Mouse (Mus musculus): ENCODE results near the gene Tbc1d17.

Tbc1d17 gene

DNA sequence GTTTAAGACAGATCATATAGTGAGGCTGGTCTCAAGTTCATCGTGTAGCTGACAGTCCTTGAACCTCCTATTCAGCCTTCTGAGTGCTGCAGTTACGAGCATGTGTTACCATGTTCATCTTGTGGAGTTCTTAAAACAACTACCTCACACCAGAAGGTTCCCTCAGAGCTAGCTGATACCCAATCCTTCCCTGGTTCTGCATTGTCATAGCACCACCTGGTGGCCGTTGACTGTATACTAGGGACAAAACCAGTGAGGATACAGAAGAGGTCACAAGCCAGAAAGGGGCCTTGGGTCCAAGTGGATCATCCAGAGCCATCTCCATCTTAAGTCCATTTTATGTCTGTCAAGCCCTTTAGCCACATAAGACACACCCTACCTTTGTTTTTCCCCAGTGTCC lies 24.0 kb downstream of the Tbc1d17 start:
- DNase-seq (ENCODE audit: low spot score in 2 of 2) = peak; percentile 57 to 72

DNA sequence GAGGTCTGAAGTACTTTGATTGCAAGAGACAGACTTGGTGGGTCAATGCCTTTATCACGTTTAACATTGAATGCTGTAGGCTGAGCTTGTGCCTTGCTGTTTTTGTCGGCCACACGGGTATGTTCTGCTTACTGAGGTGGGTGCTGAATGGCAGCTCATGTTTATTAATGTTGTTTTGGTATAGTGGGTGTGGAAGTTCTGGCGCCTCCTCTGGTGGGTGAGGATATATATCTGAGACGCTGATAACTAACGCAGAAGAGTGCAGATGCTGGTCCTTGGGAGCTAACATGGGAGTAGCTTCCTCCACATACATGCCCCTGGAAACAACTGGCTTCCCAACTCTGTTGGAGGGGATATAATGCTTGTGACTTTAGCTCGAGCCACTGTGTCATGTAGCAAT lies 25.5 kb downstream of the Tbc1d17 start:
- DNase-seq (ENCODE audit: low spot score in 2 of 2) = no peak

DNA sequence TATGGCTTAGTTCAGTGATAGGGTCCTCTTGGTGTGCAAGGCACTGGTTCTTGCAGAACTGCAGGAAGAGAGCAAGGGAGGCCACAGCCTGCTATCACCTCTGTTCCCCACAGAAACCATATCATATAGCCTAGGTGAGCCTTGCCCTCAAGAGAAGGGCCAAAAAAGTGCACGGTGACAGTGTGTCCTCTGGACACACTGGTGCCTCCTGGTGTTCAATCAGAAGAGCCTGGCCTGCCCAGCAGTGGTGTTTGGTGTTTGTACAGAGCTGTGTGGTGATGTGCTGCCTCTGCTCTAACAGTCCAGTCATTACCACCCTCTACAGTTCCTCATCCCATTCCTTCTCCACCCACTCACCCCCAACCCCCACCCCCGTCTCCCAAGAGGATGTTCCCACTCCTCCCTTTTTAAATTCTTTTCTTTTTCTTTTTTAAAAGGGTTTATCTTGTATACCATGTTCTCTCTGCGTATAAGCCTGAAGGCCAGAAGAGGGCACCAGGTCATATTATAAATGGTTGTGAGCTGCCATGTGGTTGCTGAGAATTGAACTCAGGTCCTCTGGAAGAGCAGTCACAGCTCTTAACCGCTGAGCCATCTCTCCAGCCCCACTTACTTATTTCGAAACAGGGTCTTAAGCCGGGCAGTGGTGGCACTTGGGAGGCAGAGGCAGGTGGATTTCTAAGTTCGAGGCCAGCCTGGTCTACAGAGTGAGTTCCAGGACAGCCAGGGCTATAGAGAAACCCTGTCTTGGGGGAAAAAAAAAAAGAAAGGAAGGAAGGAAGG lies 27.0 kb downstream of the Tbc1d17 start:
- no peak for DNase-seq (ENCODE audit: low spot score in 2 of 2)

DNA sequence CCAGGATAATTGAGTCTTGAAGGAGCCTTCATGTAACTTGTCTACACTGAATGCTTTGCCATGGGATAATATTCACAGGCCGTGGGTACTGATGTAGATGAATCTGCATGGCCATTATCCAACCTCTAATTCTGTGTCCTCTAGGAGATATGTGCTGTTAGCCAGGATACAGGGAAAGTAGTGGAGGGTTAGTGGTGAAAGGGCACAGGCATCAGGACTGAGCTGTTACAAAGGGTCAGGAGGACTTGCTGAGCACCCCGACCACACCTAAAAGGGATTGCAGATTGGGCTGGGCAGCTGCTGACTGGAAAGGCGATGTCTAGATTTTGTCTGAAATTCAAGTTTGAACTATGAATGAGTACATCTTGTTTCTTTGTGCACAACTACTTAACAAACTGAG lies 28.4 kb downstream of the Tbc1d17 start:
- DNase-seq (ENCODE audit: low spot score in 2 of 2) = no peak

DNA sequence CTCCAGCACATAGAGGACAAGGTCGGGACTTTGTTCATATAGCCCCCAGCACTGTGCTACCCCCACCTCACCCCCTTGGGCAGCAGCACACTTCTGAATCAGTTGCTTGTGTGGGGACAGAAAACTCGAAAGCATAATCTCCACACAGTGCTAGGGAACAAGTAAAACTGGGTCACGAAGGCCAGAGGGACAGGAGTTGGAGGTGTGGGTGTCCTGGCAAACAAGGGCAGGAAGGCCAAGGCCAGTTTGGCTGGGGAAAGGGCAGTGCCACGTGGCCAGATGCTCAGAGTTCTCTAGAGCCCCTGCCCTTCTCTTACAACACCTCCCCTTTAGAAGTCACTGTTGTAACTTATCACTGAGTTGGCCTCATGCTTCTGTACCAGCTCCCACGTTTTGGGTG lies 29.0 kb downstream of the Tbc1d17 start:
- no peak for DNase-seq (ENCODE audit: low spot score in 2 of 2)

DNA sequence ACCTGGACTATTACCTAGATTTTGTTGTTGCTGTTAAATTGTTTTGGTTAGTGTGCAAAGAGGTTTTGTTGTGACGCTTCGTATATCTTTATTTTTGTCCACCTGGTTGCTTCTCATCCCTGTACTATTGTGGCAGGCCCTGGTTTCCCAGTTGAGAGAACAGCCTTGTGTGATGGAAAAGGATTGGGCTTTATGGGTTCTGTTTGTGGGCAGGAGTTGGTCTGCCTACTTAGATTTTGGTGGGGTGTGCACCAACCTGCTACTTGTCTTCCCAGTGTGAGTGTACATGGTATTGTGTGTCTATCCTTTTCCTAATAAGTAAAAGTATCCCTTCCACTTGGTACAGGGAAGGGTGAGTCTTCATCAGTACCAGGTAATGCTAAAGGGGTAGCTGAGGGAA lies 29.5 kb downstream of the Tbc1d17 start:
- no peak for DNase-seq (ENCODE audit: low spot score in 2 of 2)

DNA sequence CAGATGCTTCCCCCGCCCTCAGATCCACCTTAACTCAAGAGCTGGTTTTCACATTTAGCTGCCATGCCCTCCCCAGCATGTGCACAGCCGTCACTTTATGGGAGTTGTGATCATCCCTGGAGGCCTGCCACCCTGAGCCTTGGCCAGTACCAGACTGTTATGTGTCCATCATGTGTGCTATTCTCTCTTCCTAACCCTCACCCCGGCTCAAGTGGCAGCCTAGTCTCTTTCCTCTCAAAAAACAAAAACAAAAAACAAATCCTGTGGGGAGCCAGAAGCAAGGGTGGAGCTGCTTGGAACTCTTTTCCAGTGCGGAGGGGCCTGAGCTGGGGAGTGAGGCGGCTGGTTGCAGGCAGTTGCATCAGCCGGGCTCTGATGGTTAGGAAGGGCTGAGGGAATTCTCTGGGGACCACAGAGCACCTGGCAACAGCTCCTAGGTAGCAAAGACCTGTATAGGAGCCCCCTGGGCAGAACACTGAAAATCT lies 30.1 kb downstream of the Tbc1d17 start:
- peak in 1 of 2 experiments; percentile 60 for DNase-seq (ENCODE audit: low spot score in 2 of 2)

DNA sequence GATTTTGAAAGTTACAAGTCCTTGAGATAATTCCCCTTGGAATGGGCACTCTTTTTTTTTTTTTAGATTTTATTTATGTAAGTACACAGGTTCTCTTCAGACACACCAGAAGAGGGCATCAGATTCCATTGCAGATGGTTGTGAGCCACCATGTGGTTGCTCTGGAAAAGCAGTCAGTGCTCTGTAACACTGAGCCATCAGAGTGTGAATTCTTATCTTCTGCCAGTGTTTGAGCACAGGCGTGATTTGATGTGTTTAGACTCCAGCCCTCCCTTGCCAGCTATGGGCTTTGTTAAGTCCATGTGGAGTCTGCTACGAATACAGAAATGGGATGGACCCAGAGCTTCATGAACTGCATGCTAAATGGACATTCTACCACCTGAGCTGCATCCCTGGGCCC lies 30.7 kb downstream of the Tbc1d17 start:
- DNase-seq (ENCODE audit: low spot score in 2 of 2) = no peak

DNA sequence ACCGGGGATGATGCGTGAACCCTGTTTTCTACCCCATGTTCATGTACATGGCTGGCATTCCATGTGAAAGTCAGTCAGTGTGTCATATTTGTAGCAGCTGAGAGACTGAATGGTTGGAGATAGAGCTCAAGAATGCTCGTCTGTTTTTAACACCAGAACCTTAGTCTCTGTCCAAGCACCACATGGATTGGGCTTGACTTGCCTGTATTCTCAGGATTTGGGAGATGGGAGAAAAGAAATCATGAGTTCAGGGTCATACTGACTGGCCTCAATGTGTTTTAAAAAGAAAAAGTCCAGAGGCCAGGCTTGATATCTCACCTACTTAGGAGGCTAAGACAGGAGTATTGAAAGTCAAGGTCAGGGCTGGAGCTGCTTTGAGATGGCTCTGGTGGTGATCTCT lies 31.4 kb downstream of the Tbc1d17 start:
- DNase-seq (ENCODE audit: low spot score in 2 of 2) = peak in 1 of 2 experiments; percentile 4

DNA sequence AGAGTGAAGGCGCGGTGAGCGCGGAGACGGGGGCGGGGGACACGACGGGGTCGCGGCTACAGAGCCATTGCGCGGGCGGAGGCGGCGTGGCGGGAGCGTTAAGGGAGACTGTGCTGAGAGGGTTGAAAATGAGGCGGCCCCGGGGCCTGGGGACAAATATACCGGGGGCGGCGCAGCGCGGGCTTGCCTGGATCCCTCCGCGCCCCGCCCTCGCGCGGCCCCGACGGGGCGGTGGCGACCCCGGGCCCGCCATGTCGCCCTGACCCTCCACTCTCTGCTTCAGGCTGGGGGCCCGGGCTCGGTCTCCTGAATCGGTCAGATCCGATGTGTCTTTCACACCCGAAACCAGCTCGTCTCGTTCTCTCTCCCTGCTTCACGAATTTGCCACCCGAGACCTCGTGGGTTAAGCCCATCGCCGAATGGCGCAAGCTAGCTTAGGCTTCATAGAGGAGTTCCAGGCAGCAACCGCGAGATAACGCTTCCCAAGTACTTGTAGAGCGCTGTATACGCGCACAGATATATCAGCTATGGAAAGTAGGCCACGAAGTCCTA lies 32.3 kb downstream of the Tbc1d17 start, which contains the start of gene Atf5:
TSS of gene Atf5 (minus strand) at position 189 of the 552 bp plus-strand sequence.
- DNase-seq (ENCODE audit: low spot score in 2 of 2) = peak in 1 of 2 experiments; percentile 64

DNA sequence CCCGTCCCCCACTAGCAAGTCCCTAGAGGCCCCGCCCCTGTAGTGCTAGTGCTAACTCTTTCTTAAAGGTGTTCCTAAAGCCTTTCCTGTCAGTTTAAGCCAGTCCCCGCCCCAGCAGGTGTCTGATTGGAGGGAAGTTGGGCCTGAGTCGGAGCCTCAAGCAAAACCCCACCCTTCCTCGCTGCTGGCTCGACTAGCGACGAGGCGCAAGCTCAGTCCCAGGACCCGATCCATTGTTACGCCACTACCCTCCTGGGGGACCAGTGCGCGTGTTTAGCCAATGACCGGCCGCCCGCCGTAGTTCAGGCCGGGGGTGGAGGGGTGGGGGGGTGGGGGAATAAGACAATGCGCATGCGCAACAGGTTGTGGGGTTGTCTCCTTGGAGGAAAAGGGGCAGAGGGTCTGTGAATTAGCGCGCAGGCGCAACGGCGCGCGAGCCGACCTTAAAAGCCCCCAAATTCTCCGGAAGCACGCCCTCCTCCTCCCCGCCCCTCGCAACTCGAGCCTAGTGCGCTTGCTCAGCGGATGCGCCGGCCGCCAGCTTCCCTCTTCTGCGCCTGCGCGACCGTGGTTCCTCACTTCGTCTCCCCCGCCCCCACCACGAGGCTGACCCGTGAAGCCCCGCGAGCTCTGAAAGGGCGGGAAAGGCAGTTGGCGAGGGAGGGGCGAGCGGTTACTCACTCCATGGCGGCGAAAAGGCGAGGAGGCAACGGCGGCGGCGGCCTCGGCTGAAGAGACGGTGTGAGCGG lies 33.0 kb downstream of the Tbc1d17 start, which contains the start of the genes Nup62 and Il4i1:
TSS of gene Nup62 (plus strand) at position 368 of the 749 bp plus-strand sequence.
TSS of gene Il4i1 (plus strand) at position 667 of the 749 bp plus-strand sequence.
- DNase-seq (ENCODE audit: low spot score in 2 of 2) = peak; percentile 99

DNA sequence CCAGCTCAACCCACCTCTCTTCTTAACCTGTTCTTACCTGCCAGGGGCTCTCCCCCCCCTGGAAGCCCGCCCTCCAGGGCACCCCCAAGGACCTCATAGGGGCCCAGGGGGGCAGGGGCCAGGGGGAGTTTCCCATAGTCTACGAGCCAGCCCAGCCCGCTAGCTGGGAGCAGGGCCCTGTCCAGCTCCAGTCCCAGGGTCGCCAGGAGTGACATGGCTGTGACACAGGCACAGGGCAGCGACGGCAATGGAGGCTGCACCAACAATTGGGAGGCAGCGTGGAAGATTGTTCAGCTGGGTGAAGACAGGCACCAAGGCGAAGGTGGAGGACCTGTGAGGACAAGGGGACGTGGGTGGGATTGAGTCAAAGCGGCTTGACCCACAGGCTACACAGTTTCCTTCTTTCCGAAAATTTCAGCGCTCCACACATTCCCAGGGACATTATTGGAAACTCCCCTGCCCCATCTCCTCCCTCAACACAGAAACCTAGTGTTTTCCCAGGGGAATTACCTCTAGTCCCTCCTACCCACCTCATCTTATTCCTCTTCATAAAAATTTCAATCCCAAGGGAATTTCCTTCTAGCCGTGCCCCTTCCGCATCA lies 33.8 kb downstream of the Tbc1d17 start:
- peak in 1 of 2 experiments; percentile 13 for DNase-seq (ENCODE audit: low spot score in 2 of 2)

DNA sequence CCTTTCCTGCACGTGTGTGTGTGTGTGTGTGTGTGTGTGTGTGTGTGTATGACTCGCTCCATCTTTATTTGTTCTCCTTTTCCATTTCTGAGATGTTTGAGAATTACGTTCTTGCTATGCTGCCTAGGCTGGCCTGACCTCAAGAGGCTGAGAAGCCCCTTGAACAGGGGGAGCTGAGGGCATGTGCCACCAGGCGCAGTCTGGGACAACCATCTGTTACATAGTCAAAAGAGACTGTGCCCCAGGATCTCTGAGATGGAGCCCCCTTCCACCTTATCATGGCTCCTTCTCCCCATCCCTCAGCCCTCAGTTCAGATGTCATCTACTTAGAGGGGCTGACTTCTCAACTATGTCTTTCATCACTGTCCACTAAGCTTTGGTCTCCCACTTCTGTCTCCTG lies 34.5 kb downstream of the Tbc1d17 start:
- no peak for DNase-seq (ENCODE audit: low spot score in 2 of 2)

DNA sequence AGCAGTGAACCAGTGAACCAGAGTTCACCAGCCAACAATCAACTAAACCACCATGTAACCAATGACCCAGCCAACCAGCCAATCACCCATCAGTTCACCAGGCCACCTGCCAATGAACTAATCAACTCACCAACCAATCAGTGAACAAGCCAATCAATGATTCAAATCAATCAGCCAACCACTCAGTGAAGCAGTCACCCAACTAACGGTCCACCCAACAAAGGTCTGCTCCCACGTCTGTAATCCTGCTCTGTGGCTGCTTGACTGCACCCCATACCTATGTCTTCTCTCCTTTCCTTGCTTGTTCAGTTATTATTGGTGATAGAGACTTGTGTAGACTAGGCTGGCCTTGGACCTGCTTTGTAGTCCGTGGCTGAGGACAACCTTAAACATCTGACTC lies 34.9 kb downstream of the Tbc1d17 start:
- DNase-seq (ENCODE audit: low spot score in 2 of 2) = no peak

DNA sequence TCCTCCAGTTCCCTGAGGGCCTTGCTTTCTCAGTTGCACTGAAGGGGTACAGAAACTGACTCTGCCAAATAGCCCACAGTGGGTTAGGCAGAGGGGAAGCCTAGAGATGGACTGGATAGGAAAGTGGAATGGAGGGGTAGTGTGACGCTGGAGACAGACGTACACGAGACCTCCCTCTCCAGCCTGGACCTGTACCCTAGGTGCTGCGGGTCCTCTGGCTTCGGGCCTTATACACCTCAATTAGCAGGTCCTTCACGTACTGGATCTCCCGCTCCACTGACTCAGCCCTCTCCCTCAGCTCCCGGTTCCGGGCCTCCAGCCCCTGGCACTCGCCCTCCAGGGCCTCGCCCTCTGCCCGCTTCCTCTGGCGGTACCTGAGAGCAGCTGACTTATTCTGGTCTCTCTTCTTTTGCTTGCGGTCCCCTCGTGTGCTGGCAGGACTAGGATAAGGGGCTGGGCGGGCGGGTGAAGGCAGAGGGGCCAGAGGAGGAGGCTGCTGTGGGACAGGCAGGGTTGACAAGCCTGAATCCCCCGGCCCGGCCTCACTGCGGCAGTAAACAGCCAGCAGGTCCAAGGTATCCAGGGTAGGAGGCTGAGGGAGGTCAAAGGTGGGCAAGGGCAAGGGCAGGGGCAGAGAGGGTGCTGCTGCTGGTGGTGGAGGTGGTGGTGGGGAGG lies 36.1 kb downstream of the Tbc1d17 start:
- DNase-seq (ENCODE audit: low spot score in 2 of 2) = no peak

DNA sequence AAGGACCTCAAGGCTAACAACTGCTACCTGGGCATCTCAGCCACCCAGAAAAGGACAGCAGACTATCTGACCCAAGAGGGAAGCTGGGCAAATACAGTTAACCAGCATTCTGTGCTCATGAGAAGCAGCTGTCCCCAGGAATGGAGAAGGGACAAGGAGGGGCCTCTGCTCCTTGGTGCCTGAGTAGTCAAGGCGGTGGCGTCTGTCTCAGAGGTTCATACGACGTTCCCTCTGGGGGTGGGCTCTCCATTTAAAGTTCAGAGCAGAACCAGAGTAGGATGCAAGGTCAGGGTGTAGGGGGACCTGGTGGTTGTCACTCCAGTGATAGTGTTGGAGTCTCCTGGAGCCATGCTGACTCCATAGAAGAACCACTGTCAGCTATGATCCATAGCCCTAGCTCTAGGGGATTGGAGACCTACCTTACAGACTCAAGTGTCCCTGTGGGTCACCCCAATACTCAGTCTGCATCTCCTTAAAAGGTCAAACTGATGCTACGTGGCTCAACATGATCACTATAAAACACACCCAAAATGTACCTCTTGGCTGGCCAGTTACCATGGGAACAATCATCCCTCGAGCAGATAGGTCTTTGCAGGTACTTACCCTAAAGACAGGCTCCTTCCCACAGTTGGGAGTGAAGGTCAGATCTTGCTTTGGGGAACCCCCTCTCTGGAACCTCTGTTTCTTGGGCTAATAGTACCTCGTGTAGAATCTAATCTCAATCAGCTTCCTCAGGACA lies 37.9 kb downstream of the Tbc1d17 start:
- no peak for DNase-seq (ENCODE audit: low spot score in 2 of 2)

DNA sequence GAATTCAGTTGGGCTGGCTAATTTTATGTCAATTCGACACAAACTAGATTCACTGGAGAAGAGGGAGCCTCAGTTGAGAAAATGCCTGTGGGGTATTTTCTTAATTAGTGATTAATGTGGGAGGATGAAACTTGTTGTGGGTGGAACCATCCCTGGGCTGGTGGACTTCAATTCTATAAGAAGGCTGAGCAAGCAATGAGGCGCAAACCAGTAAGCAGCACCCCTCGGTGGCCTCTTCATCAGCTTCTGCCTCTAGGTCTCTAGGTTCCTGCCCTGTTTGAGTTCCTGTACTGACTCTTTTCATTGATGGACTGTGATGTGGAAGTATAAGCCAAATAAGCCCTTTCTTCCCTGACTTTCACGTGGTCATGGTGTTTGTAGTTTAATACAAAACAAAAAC lies 38.5 kb downstream of the Tbc1d17 start:
- DNase-seq (ENCODE audit: low spot score in 2 of 2) = no peak

DNA sequence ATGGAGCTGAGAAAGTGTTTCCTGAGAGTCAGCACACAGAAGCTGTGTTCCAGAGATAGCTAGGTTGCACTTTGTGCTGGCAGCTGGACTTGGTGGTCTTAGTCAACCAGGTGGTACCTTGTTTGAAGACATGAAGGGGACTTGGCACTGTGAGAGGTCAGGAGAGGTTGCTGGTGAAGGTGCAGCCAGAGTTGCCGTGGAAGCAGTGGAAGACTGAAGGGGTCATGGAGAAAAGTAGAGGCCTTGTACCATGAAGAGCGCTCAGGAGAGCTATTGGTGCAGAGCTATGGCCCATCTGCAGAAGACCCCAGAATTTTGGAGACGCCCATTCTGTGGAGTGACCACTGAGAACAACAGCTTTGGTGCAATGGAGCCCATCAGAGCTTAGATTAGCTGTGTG lies 39.4 kb downstream of the Tbc1d17 start:
- no peak for DNase-seq (ENCODE audit: low spot score in 2 of 2)

DNA sequence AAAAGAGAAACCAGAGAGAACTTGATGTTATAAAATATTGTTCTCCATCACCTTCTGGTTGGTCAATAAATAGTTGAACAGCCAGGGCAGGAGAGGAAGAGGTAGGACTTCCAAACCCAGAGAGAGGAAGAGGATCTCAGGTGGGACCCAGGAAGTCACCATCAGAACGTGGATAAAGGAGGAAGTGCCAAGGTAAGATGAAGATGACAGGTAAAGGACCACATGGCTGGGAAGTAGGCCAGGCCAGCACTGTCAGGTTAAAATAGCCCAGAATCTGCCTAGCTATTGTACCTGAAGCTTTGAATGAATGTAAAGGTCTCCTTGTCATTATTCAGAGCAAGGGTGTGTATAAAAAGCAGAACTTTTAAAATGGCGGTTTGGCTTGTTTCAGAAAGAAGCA lies 40.0 kb downstream of the Tbc1d17 start:
- no peak for DNase-seq (ENCODE audit: low spot score in 2 of 2)

DNA sequence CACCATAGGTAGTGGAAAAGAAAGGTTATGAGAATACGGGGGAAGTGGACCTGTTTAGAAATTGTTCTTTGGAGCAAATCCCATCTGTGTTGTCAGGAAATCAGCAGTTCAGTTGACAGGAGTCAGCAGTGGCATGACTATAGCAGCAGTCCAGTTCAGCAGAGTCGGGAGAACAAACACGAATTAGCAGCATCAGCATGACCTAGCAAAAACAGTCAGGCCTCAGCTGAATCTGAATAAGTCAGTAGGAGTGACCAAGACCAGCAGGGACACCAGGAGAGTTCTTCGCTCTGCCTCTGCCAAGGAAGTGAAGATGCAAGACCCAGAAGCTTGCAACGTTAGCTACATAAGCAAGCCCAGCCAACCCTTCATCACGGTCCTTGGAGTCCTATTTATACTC lies 56.1 kb downstream of the Tbc1d17 start:
- DNase-seq (ENCODE audit: low spot score in 2 of 2) = no peak

DNA sequence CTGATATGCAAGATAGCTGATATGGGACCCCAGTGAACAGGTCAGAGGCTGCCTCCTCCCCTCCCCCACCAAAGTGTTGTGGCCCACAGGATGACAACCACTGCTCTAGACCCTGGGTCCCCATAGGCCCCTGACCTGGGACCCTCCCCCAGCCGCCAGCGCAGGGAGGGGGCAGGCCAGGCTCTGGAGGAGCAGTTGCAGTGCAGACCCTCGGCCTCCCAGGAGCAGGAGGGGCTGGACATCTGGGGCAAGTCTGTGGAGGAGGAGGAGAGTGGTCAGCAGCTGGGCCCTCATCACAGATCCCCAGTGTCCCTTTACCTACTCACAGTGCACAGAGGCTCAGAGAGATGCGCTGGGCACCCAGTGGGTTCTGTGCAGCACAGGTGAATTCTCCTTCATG lies 58.8 kb downstream of the Tbc1d17 start:
- no peak for DNase-seq (ENCODE audit: low spot score in 2 of 2)
